Mouse (Mus musculus): ENCODE results near the gene Chrna10.
A peak's percentile ranks its signal among the peaks of the same experiment; 100 is the strongest.

Gene Chrna10

DNA sequence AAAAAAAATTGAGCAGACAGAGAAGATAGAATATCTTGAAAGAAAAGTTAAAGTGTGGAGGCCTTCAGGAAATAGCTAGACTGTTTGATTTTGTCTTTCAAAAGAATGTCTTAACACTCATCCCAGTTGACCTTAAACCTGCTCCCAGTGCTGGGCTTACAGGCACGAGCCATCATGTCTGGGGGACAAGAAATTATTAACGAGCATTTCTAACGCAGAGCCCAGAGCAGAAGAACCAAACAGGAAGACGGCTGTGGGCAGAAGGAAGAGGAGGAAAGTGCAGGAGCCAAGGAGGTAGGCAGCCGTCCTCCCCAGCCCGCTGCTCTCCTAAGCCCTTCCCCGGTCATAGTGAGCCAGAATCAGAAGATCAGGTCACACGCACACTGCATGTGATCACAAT lies 36.3 kb downstream of the Chrna10 start:
- no peak for DNase-seq

- DNase-seq, result peak; percentile 46
These were observed 38.1 kb downstream of the Chrna10 start for GRCm38 (mm10) chr7:102078517-102078916.

- peak; percentile 35 for DNase-seq
These were observed 39.8 kb downstream of the Chrna10 start for GRCm38 (mm10) chr7:102076714-102077296.

DNA sequence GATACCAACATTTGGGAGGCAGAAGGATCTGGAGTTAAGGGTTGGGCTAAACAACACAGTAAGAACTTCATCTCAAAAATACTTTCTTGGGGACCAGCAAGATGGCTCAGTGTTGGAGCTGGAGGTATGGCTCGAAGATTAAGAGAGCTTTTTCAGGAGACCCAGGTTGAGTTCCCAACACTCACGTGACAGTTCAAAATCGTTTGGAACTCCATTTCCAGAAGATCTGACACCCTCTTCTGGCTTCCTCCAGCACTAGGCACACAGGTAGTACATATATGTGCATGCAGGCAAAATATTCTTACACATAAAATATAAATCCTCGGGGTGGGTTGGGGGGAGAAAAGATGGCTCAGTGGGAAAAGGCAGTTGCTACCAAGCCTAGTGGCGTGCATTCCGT lies 50.3 kb downstream of the Chrna10 start:
- no peak for DNase-seq

DNA sequence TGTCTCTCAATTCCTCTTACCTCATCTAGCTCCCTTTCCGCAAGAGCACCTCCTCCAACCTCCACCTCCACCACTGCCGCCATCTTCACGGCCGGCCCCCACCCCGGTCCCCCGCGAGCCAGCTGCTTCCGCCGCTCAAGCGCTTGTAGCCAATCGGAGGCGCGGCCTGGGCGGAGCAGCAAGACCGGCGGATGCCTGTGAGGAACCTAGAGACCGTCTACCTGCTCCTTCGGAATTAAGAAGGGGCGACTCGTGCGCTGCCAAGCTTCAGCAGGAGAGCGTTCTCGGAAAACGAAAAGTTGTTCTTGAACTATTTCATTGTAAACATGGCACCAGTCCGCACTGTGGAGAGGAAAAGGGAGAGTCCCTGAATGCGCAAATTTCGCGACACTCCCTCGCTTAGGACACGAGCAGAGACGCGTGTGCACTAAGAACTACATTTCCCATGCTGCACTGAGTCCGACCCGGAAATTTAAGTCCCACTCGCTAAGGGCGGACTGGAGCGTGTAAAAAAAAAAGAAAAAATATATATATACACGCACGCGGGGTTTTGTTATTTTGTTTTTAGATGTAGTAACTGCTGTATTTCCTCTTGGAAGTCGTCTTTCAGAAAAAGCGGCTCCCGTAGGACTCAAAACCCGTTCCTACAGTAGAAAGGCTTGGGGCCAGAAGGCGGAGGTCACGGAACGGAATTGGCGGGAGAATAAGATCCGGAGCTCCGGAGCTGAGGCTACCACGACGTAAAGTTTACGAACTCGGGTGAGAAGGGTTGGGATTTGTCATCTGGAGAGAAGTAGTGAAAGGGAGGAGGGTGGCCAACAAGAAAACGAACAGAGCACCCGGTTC lies 51.4 kb downstream of the Chrna10 start, which contains the start of the genes Rnf121, Xndc1 and Xntrpc:
Rnf121 (minus strand) TSS at position 424 of the 846 bp plus-strand sequence.
Xndc1 (plus strand) TSS at position 466 of the 846 bp plus-strand sequence.
Xntrpc (plus strand) TSS at position 668 of the 846 bp plus-strand sequence.
- DNase-seq, result peak; percentile 89

DNA sequence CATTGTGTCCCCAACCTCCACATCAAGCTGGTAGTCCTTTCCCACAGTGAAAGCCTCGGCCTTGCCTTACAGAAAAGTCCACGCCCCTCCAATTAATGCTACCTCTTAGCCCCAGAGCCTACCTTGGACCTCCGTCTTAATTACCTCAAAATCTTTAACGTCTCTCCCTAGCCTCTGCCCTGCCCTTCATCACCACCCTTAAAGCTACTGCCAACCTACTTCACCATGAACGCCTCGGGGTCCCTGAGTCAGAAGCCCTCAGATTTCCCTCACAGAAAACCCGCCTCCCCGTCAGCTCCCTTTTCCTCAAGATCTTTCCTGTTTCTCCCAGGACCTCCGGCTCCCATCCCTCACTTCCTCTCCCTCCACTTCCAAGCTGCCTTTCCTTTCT lies 52.0 kb downstream of the Chrna10 start:
- DNase-seq, result no peak

DNA sequence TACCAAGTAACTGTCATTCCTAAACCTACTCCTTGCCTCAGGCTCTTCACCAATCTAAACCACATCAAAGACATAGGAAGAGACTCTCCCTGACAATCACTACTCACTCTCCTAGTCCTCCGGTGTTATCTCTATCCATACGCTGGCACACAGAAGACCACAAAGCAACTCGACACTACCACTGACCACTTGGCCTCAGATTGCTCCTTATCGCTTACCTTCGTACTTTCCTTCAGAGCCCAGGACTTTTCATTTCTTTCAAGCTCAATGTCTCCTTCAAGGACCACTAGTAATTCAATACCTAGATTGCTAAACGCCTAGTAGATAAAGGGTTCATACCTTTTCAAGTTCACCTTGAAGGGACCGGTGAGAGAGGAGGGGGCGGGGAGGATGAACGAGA lies 52.7 kb downstream of the Chrna10 start:
- DNase-seq, result no peak

- DNase-seq, result no peak
These were observed 54.4 kb downstream of the Chrna10 start for GRCm38 (mm10) chr7:102062203-102062602.

DNA sequence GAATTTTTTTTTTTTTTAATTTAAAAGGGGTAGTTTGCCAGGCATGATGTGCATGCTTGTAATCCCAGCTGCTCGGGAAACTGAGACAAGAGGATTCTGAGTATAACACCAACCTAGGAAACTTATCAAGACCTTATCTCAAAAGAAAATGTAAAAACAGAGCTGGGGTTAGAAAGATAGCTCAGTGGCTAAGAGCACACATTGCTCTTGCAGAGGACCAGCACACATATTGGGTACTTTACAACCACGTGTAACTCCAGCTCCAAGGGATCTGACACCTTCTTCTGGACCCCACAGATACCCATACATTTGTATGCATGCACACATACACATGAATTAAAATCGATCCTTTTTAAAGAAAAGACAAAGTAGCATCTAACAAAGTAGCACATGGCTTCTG lies 55.3 kb downstream of the Chrna10 start:
- DNase-seq, result no peak
